Mouse (Mus musculus): ENCODE measurements around the gene Ccdc42. TPM values are rescaled to one million over a fixed set of nuclear protein-coding genes. Genes with fewer than 3 reads are reported as not detected.

Gene Ccdc42
- polyA plus RNA-seq, 1 experiment from 2014 or later, result 0.42 TPM

- no peak overlapping the region for H3K4me2 ChIP-seq
- WGBS, result 58% methylated on average over 8 of the region's 8 CpGs
- H3K9ac ChIP-seq, result no peak overlapping the region
- no peak overlapping the region for H3K27ac ChIP-seq
- H3K27me3 ChIP-seq (replicated peaks), result no peaks in the 10 kb centered on the region
- no peaks in the 10 kb centered on the region for H3K9me3 ChIP-seq
- ATAC-seq (ENCODE audit: insufficient read depth, low FRiP score, low read depth), result peak; percentile 19; the same call in 1 of the 2 replicates
- H3K4me3 ChIP-seq (replicated peaks), result no peak overlapping the region
- H3K36me3 ChIP-seq, result no peaks in the 10 kb centered on the region
- peaks cover 18% of the 10 kb centered on the region; the same call in 1 of the 2 replicates for H3K4me1 ChIP-seq
Measured at GRCm38 (mm10) chr11:68589055-68589809, 2.4 kb downstream of the Ccdc42 start.

- no peaks in the 10 kb centered on the region for H3K27me3 ChIP-seq (replicated peaks)
- no peak overlapping the region for H3K9ac ChIP-seq
- H3K4me3 ChIP-seq (replicated peaks), result no peak overlapping the region
- H3K4me1 ChIP-seq, result peaks cover 18% of the 10 kb centered on the region; the same call in 1 of the 2 replicates
- WGBS, result 24% methylated on average over 5 of the region's 5 CpGs
- 0 out of 2 replicates have a peak overlapping the region, but pooled peaks have one; percentile 6 for H3K27ac ChIP-seq
- no peak overlapping the region for H3K4me2 ChIP-seq
- ATAC-seq (ENCODE audit: insufficient read depth, low FRiP score, low read depth), result no peak
- no peaks in the 10 kb centered on the region for H3K9me3 ChIP-seq
- no peaks in the 10 kb centered on the region for H3K36me3 ChIP-seq
Measured at GRCm38 (mm10) chr11:68591708-68592107, 4.9 kb downstream of the Ccdc42 start.

- Histone ChIP-seq H3K27me3 (replicated peaks) (no peaks in the 10 kb centered on the region), H3K9me3 (no peaks in the 10 kb centered on the region), H3K4me1 (peaks cover 18% of the 10 kb centered on the region; the same call in 1 of the 2 replicates), H3K9ac (no peak overlapping the region), H3K4me3 (replicated peaks) (no peak overlapping the region), H3K4me2 (no peak overlapping the region), H3K27ac (no peak overlapping the region), H3K36me3 (no peaks in the 10 kb centered on the region)
- WGBS, result 71% methylated on average over 3 of the region's 3 CpGs
- no peak for ATAC-seq (ENCODE audit: insufficient read depth, low FRiP score, low read depth)
Measured at GRCm38 (mm10) chr11:68593247-68593646, 6.4 kb downstream of the Ccdc42 start.

DNA sequence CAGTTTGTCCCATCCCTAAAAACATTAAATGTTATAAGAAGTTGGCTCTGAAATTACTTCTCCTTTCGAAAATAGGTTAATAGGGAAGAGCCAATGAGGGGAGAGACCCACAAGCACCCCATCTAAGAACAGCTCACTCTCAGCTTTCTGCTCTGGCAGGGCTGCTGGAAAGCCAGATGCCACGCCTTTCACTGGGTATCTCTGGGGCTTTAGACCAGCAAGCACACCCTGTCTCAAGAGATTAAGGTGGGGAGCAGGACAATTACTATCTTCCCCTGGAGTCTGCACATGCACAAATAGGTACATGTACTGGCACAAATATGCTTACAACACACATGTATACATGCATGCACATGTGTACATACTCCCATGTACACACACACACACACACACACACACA lies 11.1 kb downstream of the Ccdc42 start:
- Histone ChIP-seq H3K9me3 (no peaks in the 10 kb centered on the region), H3K9ac (no peak overlapping the region), H3K27me3 (replicated peaks) (no peaks in the 10 kb centered on the region), H3K4me1 (peaks cover 27% of the 10 kb centered on the region), H3K4me2 (no peak overlapping the region), H3K27ac (no peak overlapping the region), H3K4me3 (replicated peaks) (no peak overlapping the region), H3K36me3 (no peaks in the 10 kb centered on the region)
- ATAC-seq (ENCODE audit: insufficient read depth, low FRiP score, low read depth), result no peak
- WGBS, result 85% methylated on average over 2 of the region's 2 CpGs

DNA sequence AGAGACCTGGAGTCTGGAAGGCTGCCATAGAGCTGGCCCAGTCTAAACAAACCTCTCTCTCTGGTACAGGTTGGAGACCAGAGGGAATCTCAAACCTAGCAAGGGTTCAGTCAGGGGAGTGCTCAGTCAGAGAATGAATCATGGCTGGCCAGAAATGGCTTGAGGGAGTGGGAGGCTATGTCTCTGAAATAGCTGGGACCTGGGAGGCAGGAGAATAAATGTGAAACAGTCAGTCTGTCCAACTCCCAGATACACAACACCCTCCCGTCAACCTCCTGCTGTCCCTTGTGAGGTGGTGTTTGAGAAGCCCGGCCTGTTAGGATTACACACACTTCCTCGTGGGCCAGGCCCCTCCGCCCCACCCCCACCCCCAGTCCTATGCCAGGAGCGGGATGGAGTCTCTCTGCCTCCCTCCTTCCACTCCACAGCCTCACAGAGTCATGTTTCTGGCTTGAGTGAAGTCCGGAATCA lies 13.8 kb downstream of the Ccdc42 start:
- H3K9ac ChIP-seq, result no peak overlapping the region
- peaks cover 27% of the 10 kb centered on the region for H3K4me1 ChIP-seq
- H3K27ac ChIP-seq, result peak overlapping the region; percentile 82
- 14% methylated on average over 6 of the region's 6 CpGs for WGBS
- H3K4me2 ChIP-seq, result no peak overlapping the region
- H3K36me3 ChIP-seq, result no peaks in the 10 kb centered on the region
- no peaks in the 10 kb centered on the region for H3K9me3 ChIP-seq
- peak; percentile 65 for ATAC-seq (ENCODE audit: insufficient read depth, low FRiP score, low read depth)
- H3K27me3 ChIP-seq (replicated peaks), result no peaks in the 10 kb centered on the region
- no peak overlapping the region for H3K4me3 ChIP-seq (replicated peaks)

GRCm38 (mm10) chr11:68601486-68601991 lies 14.7 kb downstream of the Ccdc42 start:
- Histone ChIP-seq H3K27ac (peak overlapping the region; percentile 82), H3K9me3 (no peaks in the 10 kb centered on the region), H3K36me3 (no peaks in the 10 kb centered on the region), H3K4me2 (no peak overlapping the region), H3K27me3 (replicated peaks) (no peaks in the 10 kb centered on the region), H3K4me1 (peaks cover 27% of the 10 kb centered on the region), H3K4me3 (replicated peaks) (no peak overlapping the region), H3K9ac (no peak overlapping the region)
- 17% methylated on average over 9 of the region's 9 CpGs for WGBS
- 0 out of 2 replicates have a peak, but pooled peaks have one; percentile 7 for ATAC-seq (ENCODE audit: insufficient read depth, low FRiP score, low read depth)

DNA sequence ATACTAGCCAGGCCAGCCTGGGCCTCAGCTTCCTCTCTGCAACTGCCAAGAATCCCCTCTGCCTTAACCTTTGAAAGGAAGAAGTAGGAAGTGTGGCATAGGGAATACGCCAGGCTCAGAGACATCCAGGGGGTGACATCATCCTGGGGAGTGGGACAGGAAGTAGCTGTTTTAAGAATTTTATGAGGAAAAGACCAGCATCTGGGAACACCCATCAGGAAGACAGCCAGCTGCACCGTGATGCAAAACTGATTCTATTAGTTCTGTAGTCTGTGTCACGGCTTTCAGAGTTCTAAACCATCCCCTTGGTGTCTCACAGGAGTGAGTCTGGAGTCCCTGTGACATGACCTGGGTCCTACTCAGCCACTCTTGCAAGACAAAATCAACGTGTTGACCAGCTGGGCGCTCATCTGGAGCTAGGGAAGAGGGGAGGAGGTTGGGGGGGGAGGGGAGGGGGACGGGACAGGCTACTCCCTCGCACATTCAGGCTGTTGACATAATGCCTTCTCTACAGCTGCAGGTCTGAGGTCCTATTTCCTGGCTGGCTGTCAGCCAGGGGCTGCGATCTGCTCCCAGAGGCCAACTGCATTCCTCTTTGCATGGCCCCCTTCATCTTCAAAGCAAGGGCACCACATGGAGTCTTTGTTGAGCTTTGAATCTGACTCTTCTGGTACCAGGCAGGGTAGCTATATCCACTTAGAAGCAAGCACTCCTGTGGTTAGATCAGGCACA lies 15.5 kb downstream of the Ccdc42 start:
- H3K9me3 ChIP-seq, result no peaks in the 10 kb centered on the region
- no peaks in the 10 kb centered on the region for H3K36me3 ChIP-seq
- WGBS, result 11% methylated on average over 7 of the region's 8 CpGs
- H3K9ac ChIP-seq, result no peak overlapping the region
- no peak overlapping the region for H3K4me3 ChIP-seq (replicated peaks)
- no peak overlapping the region for H3K4me2 ChIP-seq
- H3K27ac ChIP-seq, result peak overlapping the region; percentile 82
- peaks cover 27% of the 10 kb centered on the region for H3K4me1 ChIP-seq
- no peaks in the 10 kb centered on the region for H3K27me3 ChIP-seq (replicated peaks)
- peak; percentile 42 for ATAC-seq (ENCODE audit: insufficient read depth, low FRiP score, low read depth)

- H3K9ac ChIP-seq, result no peak overlapping the region
- no peaks in the 10 kb centered on the region for H3K36me3 ChIP-seq
- no peaks in the 10 kb centered on the region for H3K27me3 ChIP-seq (replicated peaks)
- WGBS, result 82% methylated on average over 2 of the region's 2 CpGs
- no peak overlapping the region for H3K4me2 ChIP-seq
- H3K9me3 ChIP-seq, result no peaks in the 10 kb centered on the region
- no peak for ATAC-seq (ENCODE audit: insufficient read depth, low FRiP score, low read depth)
- H3K4me3 ChIP-seq (replicated peaks), result no peak overlapping the region
- peaks cover 16% of the 10 kb centered on the region for H3K4me1 ChIP-seq
- H3K27ac ChIP-seq, result no peak overlapping the region
Measured at GRCm38 (mm10) chr11:68607046-68607445, 20.2 kb downstream of the Ccdc42 start.

- peaks cover 29% of the 10 kb centered on the region for H3K4me1 ChIP-seq
- 35% methylated on average over 9 of the region's 9 CpGs for WGBS
- peak; percentile 28; the same call in 1 of the 2 replicates for ATAC-seq (ENCODE audit: insufficient read depth, low FRiP score, low read depth)
Measured at GRCm38 (mm10) chr11:68609910-68610566, 23.2 kb downstream of the Ccdc42 start.

DNA sequence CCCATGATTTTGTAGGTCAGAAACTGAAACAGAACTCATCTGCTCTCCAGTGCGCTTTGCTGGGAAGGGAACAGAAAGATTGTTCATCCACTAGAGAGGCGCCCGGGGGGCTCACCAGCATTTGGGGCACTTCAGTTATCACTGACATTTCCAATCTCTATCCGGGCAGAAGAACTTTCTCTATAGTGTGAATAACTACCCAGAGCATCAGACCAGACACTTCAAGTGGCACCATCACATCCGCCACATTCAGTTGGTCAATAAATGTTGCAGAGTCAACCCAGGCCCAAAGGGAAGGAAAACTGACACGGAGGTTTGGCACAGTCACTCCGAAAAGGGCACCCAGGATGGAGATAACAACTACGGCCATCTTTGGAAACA lies 23.7 kb downstream of the Ccdc42 start:
- ATAC-seq (ENCODE audit: insufficient read depth, low FRiP score, low read depth), result no peak
- Histone ChIP-seq H3K4me3 (replicated peaks) (no peak overlapping the region), H3K4me2 (no peak overlapping the region), H3K9me3 (no peaks in the 10 kb centered on the region), H3K36me3 (no peaks in the 10 kb centered on the region), H3K27ac (no peak overlapping the region), H3K9ac (no peak overlapping the region), H3K27me3 (replicated peaks) (no peaks in the 10 kb centered on the region), H3K4me1 (peaks cover 29% of the 10 kb centered on the region)
- 78% methylated on average over 8 of the region's 8 CpGs for WGBS

More at GRCm38 (mm10) chr11:68609910-68610566, 23.2 kb downstream of the Ccdc42 start:
- no peak overlapping the region for H3K4me3 ChIP-seq (replicated peaks)
- no peaks in the 10 kb centered on the region for H3K36me3 ChIP-seq
- no peak overlapping the region for H3K4me2 ChIP-seq
- H3K9ac ChIP-seq, result no peak overlapping the region
- H3K27me3 ChIP-seq (replicated peaks), result no peaks in the 10 kb centered on the region
- no peak overlapping the region for H3K27ac ChIP-seq
- H3K9me3 ChIP-seq, result no peaks in the 10 kb centered on the region

GRCm38 (mm10) chr11:68613071-68613711 lies 26.4 kb downstream of the Ccdc42 start:
- H3K4me2 ChIP-seq, result no peak overlapping the region
- no peak overlapping the region for H3K4me3 ChIP-seq (replicated peaks)
- peak overlapping the region; percentile 81 for H3K27ac ChIP-seq
- H3K9ac ChIP-seq, result no peak overlapping the region
- WGBS, result 23% methylated on average over 5 of the region's 5 CpGs
- H3K36me3 ChIP-seq, result no peaks in the 10 kb centered on the region
- no peaks in the 10 kb centered on the region for H3K9me3 ChIP-seq
- H3K4me1 ChIP-seq, result peaks cover 29% of the 10 kb centered on the region
- ATAC-seq (ENCODE audit: insufficient read depth, low FRiP score, low read depth), result peak; percentile 41; the same call in 1 of the 2 replicates
- no peaks in the 10 kb centered on the region for H3K27me3 ChIP-seq (replicated peaks)
